Mouse (Mus musculus) CH12.LX (cell line): ENCODE measurements around the gene Fer. TPM values are rescaled to one million over a fixed set of nuclear protein-coding genes. Genes with fewer than 3 reads are reported as not detected.

Experiments
- DNase-seq: peaks from one replicate; pipeline ENCODE4 v3.0.0-alpha.2; 2013; ENCODE audit errors: extremely low read depth
- H3K27ac ChIP-seq: 2 replicates; pipeline ENCODE4 v1.5.1; 2012; ENCODE audit warnings: low read depth, mild to moderate bottlenecking, control low read depth, moderate library complexity; ENCODE audit not compliant: insufficient read depth
- H3K27me3 ChIP-seq: replicated peaks from 2 replicates; pipeline ENCODE3; 2012; ENCODE audit warnings: inconsistent platforms
- H3K36me3 ChIP-seq, 2 experiments: replicated peaks in 1 of 2; 2 replicates each; pipeline versions ENCODE3 to v1.6.1; 2012; ENCODE audit warnings: inconsistent platforms in 1 of 2, low read length in 1 of 2, mild to moderate bottlenecking in 1 of 2, mixed read lengths in 1 of 2, moderate library complexity in 1 of 2; ENCODE audit not compliant: control insufficient read depth in 1 of 2, insufficient read depth in 1 of 2
- H3K4me1 ChIP-seq, 2 experiments: 2 replicates each; pipeline ENCODE4 v1.6.1; 2012; ENCODE audit warnings: inconsistent platforms in 1 of 2, moderate library complexity in 1 of 2; ENCODE audit not compliant: insufficient read depth in 2 of 2, control insufficient read depth in 1 of 2
- H3K4me2 ChIP-seq: 2 replicates; pipeline ENCODE4 v1.6.1; 2012; ENCODE audit warnings: low read depth, mild to moderate bottlenecking, control low read depth; ENCODE audit not compliant: poor library complexity, insufficient read depth, severe bottlenecking
- H3K4me3 ChIP-seq, 3 experiments: fragments of 150-350 bp in 1 of 3; sonication (generic) in 1 of 3; replicated peaks in 1 of 3; 2 replicates each; pipeline versions ENCODE3 to v1.5.1; 2011 to 2012; ENCODE audit warnings: low read depth in 2 of 3, low read length in 2 of 3, mild to moderate bottlenecking in 2 of 3, moderate library complexity in 2 of 3, control low read depth in 1 of 3, improper control_type of control experiment in 1 of 3, inconsistent platforms in 1 of 3, mixed read lengths in 1 of 3; ENCODE audit not compliant: poor library complexity in 1 of 3
- H3K79me2 ChIP-seq: replicated peaks from 2 replicates; pipeline ENCODE4 v1.6.1; 2012; ENCODE audit warnings: mild to moderate bottlenecking, moderate library complexity; ENCODE audit not compliant: control insufficient read depth, poor library complexity, insufficient read depth, severe bottlenecking; ENCODE audit errors: extremely low read depth
- H3K9ac ChIP-seq: 2 replicates; pipeline ENCODE4 v1.6.1; 2012; ENCODE audit warnings: low read depth, mild to moderate bottlenecking, control low read depth, moderate library complexity; ENCODE audit not compliant: insufficient read depth
- H3K9me3 ChIP-seq: replicated peaks from 2 replicates; pipeline ENCODE3; 2012; ENCODE audit warnings: low read length, inconsistent platforms, mixed read lengths
- E2F4 ChIP-seq: IDR thresholded peaks from 2 replicates; pipeline ENCODE4 v1.6.1; 2011; ENCODE audit warnings: low read depth, low read length, improper control_type of control experiment; ENCODE audit not compliant: insufficient replicate concordance
- ETS1 ChIP-seq: conservative IDR thresholded peaks from 2 replicates; pipeline ENCODE4 v1.6.1; 2012; ENCODE audit warnings: low read depth, mild to moderate bottlenecking, inconsistent platforms, low read length, improper control_type of control experiment, moderate library complexity
- GABPA ChIP-seq: IDR thresholded peaks from 2 replicates; pipeline ENCODE4 v1.6.1; 2012; ENCODE audit warnings: low read depth, low read length, improper control_type of control experiment, inconsistent platforms; ENCODE audit not compliant: insufficient replicate concordance
- HCFC1 ChIP-seq: IDR thresholded peaks from 2 replicates; pipeline ENCODE4 v1.6.1; 2012; ENCODE audit warnings: low read depth, mild to moderate bottlenecking, inconsistent platforms, low read length, improper control_type of control experiment
- JUND ChIP-seq: conservative IDR thresholded peaks from 2 replicates; pipeline ENCODE4 v1.6.1; 2011; ENCODE audit warnings: low read depth, low read length, improper control_type of control experiment
- KAT2A ChIP-seq: IDR thresholded peaks from 2 replicates; pipeline ENCODE4 v1.6.1; 2012; ENCODE audit warnings: low read length, improper control_type of control experiment, inconsistent platforms; ENCODE audit not compliant: insufficient replicate concordance
- MAX ChIP-seq: IDR thresholded peaks from 2 replicates; pipeline ENCODE4 v1.6.1; 2011; ENCODE audit warnings: low read length, improper control_type of control experiment
- MAZ ChIP-seq: IDR thresholded peaks from 2 replicates; pipeline ENCODE4 v1.6.1; 2012; ENCODE audit warnings: low read depth, mild to moderate bottlenecking, inconsistent platforms, low read length, improper control_type of control experiment, moderate library complexity
- MEF2A ChIP-seq: IDR thresholded peaks from 2 replicates; pipeline ENCODE4 v1.6.1; 2014; ENCODE audit warnings: low read depth, mild to moderate bottlenecking, inconsistent platforms, low read length, improper control_type of control experiment, borderline replicate concordance
- MXI1 ChIP-seq: IDR thresholded peaks from 2 replicates; pipeline ENCODE4 v1.6.1; 2011; ENCODE audit warnings: mild to moderate bottlenecking, low read depth, low read length, improper control_type of control experiment
- MYC ChIP-seq: IDR thresholded peaks from 2 replicates; pipeline ENCODE4 v1.6.1; 2011; ENCODE audit warnings: low read depth, mild to moderate bottlenecking, improper control_type of control experiment, low read length
- NELFE ChIP-seq: IDR thresholded peaks from 2 replicates; pipeline ENCODE4 v1.6.1; 2011; ENCODE audit warnings: low read depth, low read length, improper control_type of control experiment
- NRF1 ChIP-seq: IDR thresholded peaks from 2 replicates; pipeline ENCODE4 v1.6.1; 2014; ENCODE audit warnings: low read depth, mild to moderate bottlenecking, inconsistent platforms, low read length, improper control_type of control experiment, moderate library complexity
- RAD21 ChIP-seq: IDR thresholded peaks from 2 replicates; pipeline ENCODE4 v1.6.1; 2011; ENCODE audit warnings: low read depth, mild to moderate bottlenecking, low read length, improper control_type of control experiment, moderate library complexity
- SIN3A ChIP-seq: IDR thresholded peaks from 2 replicates; pipeline ENCODE4 v1.6.1; 2012; ENCODE audit warnings: low read length, improper control_type of control experiment, inconsistent platforms
- ZKSCAN1 ChIP-seq: IDR thresholded peaks from 2 replicates; pipeline ENCODE4 v1.6.1; 2012; ENCODE audit warnings: low read depth, inconsistent platforms, low read length, improper control_type of control experiment, borderline replicate concordance
- ZNF384 ChIP-seq: IDR thresholded peaks from 2 replicates; pipeline ENCODE4 v1.6.1; 2012; ENCODE audit warnings: low read depth, low read length, improper control_type of control experiment, inconsistent platforms
- dilution Hi-C: fragments of 300-500 bp; cut with MboI; formaldehyde crosslinking; loops from 2 replicates; pipeline ENCODE4 v1.14.3; 2020; ENCODE audit warnings: low sequenced_read_pairs; ENCODE audit not compliant: extremely low pct_unique_long_range_greater_than_20kb, extremely low pct_ligation_motif_present
- in situ Hi-C: fragments of 300-500 bp; cut with MboI; formaldehyde crosslinking; loops from 3 replicates; pipeline ENCODE4 v1.14.3; 2019; ENCODE audit warnings: low sequenced_read_pairs, low pct_ligation_motif_present, low pct_unique_long_range_greater_than_20kb, mixed read lengths
- polyA plus RNA-seq: library from polyadenylated mRNA; unstranded; fragments of >175 nt; gene quantifications from 2 replicates; pipeline ENCODE4 v1.2.1, GENCODE M21; 2012; ENCODE audit warnings: low read depth; ENCODE audit not compliant: insufficient read length
- total RNA-seq, 2 experiments: library from RNA; depleted of rRNA; stranded (reverse); fragments of 300-350 nt in 1 of 2; fragments of >200 nt in 1 of 2; gene quantifications; 2 replicates each; pipeline ENCODE4 v1.2.3; 2012 to 2014

Fer gene
- total and polyA plus RNA-seq, 3 experiments, result 4.3 to 4.9 (median 4.5) TPM

DNA sequence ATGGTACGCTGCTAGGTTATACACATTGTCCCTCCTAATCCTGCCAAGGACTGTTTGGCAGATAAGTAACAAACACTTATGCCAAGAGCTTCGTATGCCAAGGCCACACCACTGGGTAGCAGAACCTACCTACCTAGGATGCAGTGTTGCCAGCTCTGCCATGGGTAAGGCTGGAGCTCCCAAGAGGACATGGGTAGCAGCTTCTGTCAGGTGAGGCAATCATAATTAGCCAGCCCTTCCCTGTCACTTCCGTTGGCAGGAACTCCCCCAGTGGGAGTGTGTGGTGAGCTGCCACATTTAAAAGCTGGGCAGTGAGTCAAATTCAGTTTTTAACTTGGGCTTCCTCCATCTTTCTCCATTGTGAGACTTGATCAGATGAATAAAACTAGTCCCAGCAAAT is 267.5 kb downstream of the Fer start:
- Histone ChIP-seq H3K27me3 (no peaks in the 10 kb centered on the region), H3K9ac (no peak overlapping the region), H3K4me1 (peaks cover 3 to 9% of the 10 kb centered on the region in 2 experiments), H3K9me3 (no peaks in the 10 kb centered on the region), H3K79me2 (no peaks in the 10 kb centered on the region), H3K36me3 (no peaks in the 10 kb centered on the region), H3K27ac (no peak overlapping the region), H3K4me3 (no peak overlapping the region), H3K4me2 (no peak overlapping the region)
- TF ChIP-seq MXI1 (no peak), SIN3A (no peak)
- in situ Hi-C loops, result no loop called here
- dilution Hi-C loops, result no loop called here
- peak; percentile 3 for DNase-seq

DNA sequence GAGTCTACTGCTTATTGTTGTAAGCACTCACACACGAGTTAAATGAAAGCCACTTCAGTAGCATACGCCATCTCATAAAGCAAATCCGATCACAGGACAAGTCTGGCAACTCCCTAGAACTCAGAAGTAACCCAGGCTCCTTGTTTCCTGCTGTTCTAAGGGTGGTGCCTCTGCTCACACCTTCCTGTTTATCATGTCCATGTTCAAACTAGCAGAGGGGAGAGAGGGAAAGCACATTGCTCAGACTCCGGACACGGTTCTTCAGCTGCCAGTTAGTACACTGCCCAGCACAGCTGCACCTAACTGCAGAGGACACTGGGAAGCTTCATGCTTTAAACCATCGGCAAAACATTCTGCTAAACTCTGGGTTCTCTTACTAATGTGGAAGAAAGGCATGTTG is 269.3 kb downstream of the Fer start:
- H3K4me2 ChIP-seq, result no peak overlapping the region
- H3K9ac ChIP-seq, result no peak overlapping the region
- no peak for DNase-seq
- H3K27ac ChIP-seq, result no peak overlapping the region
- no peaks in the 10 kb centered on the region for H3K9me3 ChIP-seq
- in situ Hi-C loops, result no loop called here
- peaks cover 3 to 9% of the 10 kb centered on the region in 2 experiments for H3K4me1 ChIP-seq
- no peak for TF ChIP-seq SIN3A
- TF ChIP-seq MYC, result no peak
- no peak for TF ChIP-seq KAT2A
- no peak for TF ChIP-seq E2F4
- H3K27me3 ChIP-seq, result no peaks in the 10 kb centered on the region
- dilution Hi-C loops, result no loop called here
- no peak overlapping the region for H3K4me3 ChIP-seq
- no peaks in the 10 kb centered on the region for H3K36me3 ChIP-seq
- H3K79me2 ChIP-seq, result no peaks in the 10 kb centered on the region

DNA sequence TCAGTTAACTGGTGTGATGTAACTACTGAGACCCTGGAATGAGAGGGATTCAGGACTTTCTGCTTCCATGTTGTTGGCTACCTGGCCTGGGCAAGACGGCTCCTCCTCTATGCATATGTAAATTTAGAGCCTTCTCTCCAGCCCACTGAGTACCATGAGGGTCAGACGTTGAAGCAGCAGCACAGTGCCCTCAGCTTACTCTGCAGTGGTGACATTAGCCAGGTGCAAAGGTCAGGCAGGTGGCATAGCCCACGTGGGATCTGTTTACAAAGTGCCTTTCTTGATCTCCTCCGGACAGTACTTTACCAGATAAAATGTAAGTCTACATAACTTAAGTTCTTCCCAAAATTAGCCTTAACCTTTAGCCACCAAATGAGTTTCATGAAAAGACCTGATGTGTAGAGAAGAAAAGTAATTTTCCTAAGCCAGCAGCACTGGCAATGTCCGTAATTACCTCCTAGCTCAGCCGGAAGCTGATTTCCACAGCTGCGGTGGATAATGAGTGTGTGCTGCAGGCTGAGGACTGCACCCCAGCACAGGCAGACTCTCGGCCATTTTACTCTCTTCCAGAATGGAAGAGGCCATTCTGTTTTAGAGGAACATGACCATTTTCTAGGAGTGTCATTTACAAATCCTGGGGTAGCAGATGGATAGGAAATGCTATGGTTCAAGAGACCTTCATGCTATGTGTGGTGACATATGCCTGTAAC is 273.2 kb downstream of the Fer start:
- in situ Hi-C loops, result no loop called here
- dilution Hi-C loops, result no loop called here
- no peaks in the 10 kb centered on the region for H3K79me2 ChIP-seq
- peaks cover 0 to 16% of the 10 kb centered on the region in 2 experiments for H3K36me3 ChIP-seq
- no peak overlapping the region for H3K4me2 ChIP-seq
- no peak for DNase-seq
- H3K9me3 ChIP-seq, result no peaks in the 10 kb centered on the region
- no peak overlapping the region for H3K4me3 ChIP-seq
- H3K27me3 ChIP-seq, result no peaks in the 10 kb centered on the region
- no peaks in the 10 kb centered on the region for H3K4me1 ChIP-seq
- TF ChIP-seq MAX (no peak), NELFE (no peak), MEF2A (no peak), HCFC1 (no peak), MAZ (no peak), KAT2A (no peak), ETS1 (no peak), GABPA (no peak), ZNF384 (no peak), RAD21 (no peak), E2F4 (no peak), NRF1 (no peak), JUND (no peak), ZKSCAN1 (no peak)
- no peak overlapping the region for H3K9ac ChIP-seq
- H3K27ac ChIP-seq, result no peak overlapping the region
